Mouse (Mus musculus) liver, postnatal 0 days (tissue): ENCODE data around the gene Rfx3. TPM values are rescaled to one million over a fixed set of nuclear protein-coding genes. Genes with fewer than 3 reads are reported as not detected.

Experiments
- ATAC-seq: fragments of 200-750 bp; cut with Nextera tagmentation; 2 replicates; pipeline ENCODE4 v1.8.0; 2017; ENCODE audit warnings: mild to moderate bottlenecking, moderate library complexity
- DNase-seq: peaks from one replicate; pipeline ENCODE4 v3.0.0-alpha.2; 2016
- H3K27ac ChIP-seq: fragments of 300-500 bp; sonication (generic); 2 replicates; pipeline ENCODE4 v1.5.1; 2014; ENCODE audit warnings: antibody characterized with exemption, moderate library complexity, mild to moderate bottlenecking, low read depth
- H3K27me3 ChIP-seq: fragments of 300-500 bp; sonication (generic); 2 replicates; pipeline ENCODE4 v1.6.1; 2014; ENCODE audit warnings: low read length, control low read depth, mixed read lengths; ENCODE audit not compliant: insufficient read depth
- H3K36me3 ChIP-seq: fragments of 300-500 bp; sonication (generic); replicated peaks from 2 replicates; pipeline ENCODE4 v1.6.1; 2014; ENCODE audit warnings: mild to moderate bottlenecking, control low read depth, low read length, moderate library complexity, mixed read lengths; ENCODE audit not compliant: insufficient read depth
- H3K4me1 ChIP-seq: fragments of 300-500 bp; sonication (generic); 2 replicates; pipeline ENCODE4 v1.6.1; 2014; ENCODE audit warnings: antibody characterized with exemption, mild to moderate bottlenecking, control low read depth; ENCODE audit not compliant: insufficient read depth
- H3K4me2 ChIP-seq: fragments of 300-500 bp; sonication (generic); 2 replicates; pipeline ENCODE4 v1.6.1; 2014; ENCODE audit warnings: low read depth, mild to moderate bottlenecking, low read length, moderate library complexity, mixed read lengths
- H3K4me3 ChIP-seq: fragments of 300-500 bp; sonication (generic); 2 replicates; pipeline ENCODE4 v1.5.1; 2014; ENCODE audit warnings: low read depth, low read length
- H3K9ac ChIP-seq: fragments of 300-500 bp; sonication (generic); replicated peaks from 2 replicates; pipeline ENCODE4 v1.6.1; 2014; ENCODE audit warnings: mild to moderate bottlenecking, moderate library complexity
- H3K9me3 ChIP-seq: fragments of 300-500 bp; sonication (generic); 2 replicates; pipeline ENCODE4 v1.6.1; 2016; ENCODE audit warnings: mild to moderate bottlenecking, control low read depth, low read length, mixed read lengths
- CTCF ChIP-seq: sonication (generic); IDR thresholded peaks from 2 replicates; pipeline ENCODE4 v1.5.1; 2016; ENCODE audit warnings: antibody characterized with exemption, low read depth
- EP300 ChIP-seq: IDR thresholded peaks from 2 replicates; pipeline ENCODE4 v1.6.1; 2016; ENCODE audit warnings: antibody characterized with exemption, low read depth, mild to moderate bottlenecking
- WGBS: fragments of 180-500 bp; shearing (Covaris S2); extraction: QIAGEN DNeasy Blood & Tissue Kit; methylation state at CpG from one replicate; pipeline ENCODE4 v1.1.7; 2014; ENCODE audit not compliant: insufficient replicate concordance; 5-methylcytosine and 5-hydroxymethylcytosine counted together
- polyA plus RNA-seq: library from polyadenylated mRNA; unstranded; fragments of >200 nt; fragmentation: Nextera tagmentation; extraction: Ambion mirVana; gene quantifications from 2 replicates; pipeline ENCODE4 v1.2.1, GENCODE M21; 2015

The Rfx3 gene
- polyA plus RNA-seq = 0.51 and 0.90 TPM in 2 replicates

DNA sequence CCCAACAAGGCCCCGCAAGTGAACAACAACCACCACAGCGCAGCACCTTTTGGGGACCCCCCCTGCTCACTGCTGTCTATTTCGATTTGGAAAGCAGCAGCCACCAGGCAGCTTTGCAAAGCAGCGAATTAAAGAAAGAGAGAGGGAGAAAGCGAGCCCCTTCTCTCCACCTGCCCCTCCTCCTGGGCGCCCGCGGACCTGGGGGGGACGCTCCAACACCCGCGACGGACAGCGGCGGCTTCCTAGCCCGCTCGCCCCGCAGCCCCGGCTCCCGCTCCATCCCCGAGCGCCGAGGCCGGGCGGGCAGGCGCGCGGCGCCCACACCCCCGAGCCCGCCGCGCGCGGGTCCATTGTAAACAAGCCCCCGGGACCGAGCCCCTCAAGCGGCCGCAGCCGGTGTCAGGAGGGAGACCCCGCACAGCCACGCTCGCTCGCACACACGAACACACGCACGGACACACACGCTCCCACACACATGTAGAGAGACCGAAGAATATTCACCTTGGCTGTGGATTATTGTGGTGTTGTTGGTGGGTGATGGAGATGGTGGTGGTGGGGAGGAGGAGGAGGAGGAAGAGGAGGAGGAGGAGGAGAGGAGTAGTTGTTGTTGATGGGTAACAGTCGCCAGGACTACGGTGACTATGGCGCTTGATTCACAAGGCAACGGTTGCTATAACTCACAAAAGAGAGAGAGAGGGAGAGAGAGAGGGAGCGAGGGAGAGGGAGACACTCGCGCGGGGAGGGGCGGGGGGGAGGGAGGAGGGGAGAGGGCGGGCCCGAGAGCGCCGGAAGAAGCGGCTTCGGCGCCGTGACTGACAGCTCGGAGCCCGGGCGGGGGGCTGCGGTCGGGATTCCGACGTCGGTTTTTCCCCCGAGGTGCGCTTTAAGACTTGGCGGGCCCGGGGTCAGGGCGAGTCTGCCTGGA is at the start of gene Rfx3:
Gene Rfx3, minus strand, starts transcription at position 696 of the 925 bp plus-strand sequence.
- ATAC-seq = peak; percentile 88
- TF ChIP-seq CTCF = no peak
- TF ChIP-seq EP300 = no peak
- peak within 1 kb of the TSS; percentile 87 for H3K4me3 ChIP-seq
- H3K4me1 ChIP-seq = peaks cover 7% of the 10 kb centered on the region; the same call in 1 of the 2 replicates
- peak within 1 kb of the TSS; percentile 100 for H3K27ac ChIP-seq
- no peaks in the 10 kb centered on the region for H3K36me3 ChIP-seq
- H3K4me2 ChIP-seq = peak within 1 kb of the TSS; percentile 90
- H3K9me3 ChIP-seq = no peaks in the 10 kb centered on the region
- peak within 1 kb of the TSS; percentile 98 for H3K9ac ChIP-seq
- 2% methylated on average over 53 of the region's 78 CpGs for WGBS
- DNase-seq = peak; percentile 89
- no peaks in the 10 kb centered on the region for H3K27me3 ChIP-seq

DNA sequence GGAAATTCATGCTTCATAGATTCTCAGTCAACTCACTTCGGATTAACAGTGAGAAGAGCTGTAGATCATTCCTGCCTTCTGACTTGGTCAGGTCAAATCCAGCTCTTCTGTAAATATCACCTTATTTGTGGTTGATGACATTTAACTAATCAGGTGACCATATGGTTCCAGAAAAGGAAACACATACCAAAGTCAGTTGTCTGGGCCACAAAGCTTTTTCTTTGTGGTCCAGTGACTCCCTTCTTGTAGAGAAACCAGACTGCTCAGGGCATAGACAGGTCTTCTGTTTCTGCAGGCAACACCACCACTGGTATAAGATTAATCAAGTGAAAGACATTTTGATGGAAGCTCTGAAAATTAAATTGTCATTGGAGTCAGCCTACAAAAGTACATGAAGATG is 41.1 kb upstream of the Rfx3 start:
- DNase-seq (no peak), ATAC-seq (no peak)
- no peaks in the 10 kb centered on the region for H3K9me3 ChIP-seq
- no peak overlapping the region for H3K9ac ChIP-seq
- 73% methylated on average over 1 of the region's 1 CpGs for WGBS
- TF ChIP-seq CTCF = no peak
- no peak for TF ChIP-seq EP300
- no peaks in the 10 kb centered on the region for H3K4me1 ChIP-seq
- no peaks in the 10 kb centered on the region for H3K27me3 ChIP-seq
- no peak overlapping the region for H3K4me3 ChIP-seq
- no peaks in the 10 kb centered on the region for H3K36me3 ChIP-seq
- H3K27ac ChIP-seq = no peak overlapping the region
- H3K4me2 ChIP-seq = no peak overlapping the region

DNA sequence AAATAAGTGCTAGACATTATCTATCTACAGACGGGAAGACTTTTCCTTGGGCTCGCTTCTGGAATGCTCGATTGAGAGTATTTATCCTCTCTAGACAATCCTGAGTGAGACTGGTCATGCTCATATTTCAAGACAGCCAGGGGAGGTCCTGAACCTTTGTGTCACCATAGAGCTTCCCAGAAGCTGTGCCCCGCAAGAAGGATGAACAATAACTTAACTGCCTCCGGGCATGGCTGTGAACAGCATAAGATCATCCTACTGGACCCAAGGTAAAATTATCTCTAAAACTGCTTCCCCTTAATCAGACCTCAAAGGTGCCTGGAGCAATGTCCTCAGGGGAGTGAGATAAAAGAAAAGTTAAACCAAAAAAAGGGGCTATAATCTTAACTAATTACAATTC is 40.6 kb upstream of the Rfx3 start:
- no peak for ATAC-seq
- H3K27me3 ChIP-seq = no peaks in the 10 kb centered on the region
- no peak overlapping the region for H3K27ac ChIP-seq
- TF ChIP-seq CTCF (no peak), EP300 (no peak)
- no peaks in the 10 kb centered on the region for H3K4me1 ChIP-seq
- H3K4me2 ChIP-seq = no peak overlapping the region
- H3K9ac ChIP-seq = no peak overlapping the region
- 76% methylated on average over 5 of the region's 5 CpGs for WGBS
- DNase-seq = no peak
- no peaks in the 10 kb centered on the region for H3K36me3 ChIP-seq
- no peaks in the 10 kb centered on the region for H3K9me3 ChIP-seq
- no peak overlapping the region for H3K4me3 ChIP-seq

DNA sequence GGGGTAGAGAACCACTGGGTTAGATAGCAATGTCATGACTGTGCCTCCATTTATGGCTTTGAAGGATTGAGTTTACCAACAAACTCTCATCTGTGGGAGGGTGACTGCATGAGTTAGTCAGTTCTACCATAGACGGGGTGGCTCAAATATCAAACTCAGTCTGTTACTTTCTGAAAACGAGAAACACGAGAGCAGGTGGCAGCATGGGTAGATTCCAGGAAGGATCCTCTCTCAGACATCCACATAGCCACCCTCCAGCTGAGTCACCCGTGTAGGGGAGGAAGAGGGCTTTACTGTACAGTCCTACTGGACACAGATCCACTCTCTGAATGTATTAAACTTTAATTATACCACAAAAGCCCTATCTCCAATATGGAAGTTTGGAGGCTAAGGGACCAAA is 38.3 kb upstream of the Rfx3 start:
- H3K9ac ChIP-seq = no peak overlapping the region
- no peak overlapping the region for H3K4me3 ChIP-seq
- H3K4me2 ChIP-seq = no peak overlapping the region
- no peak for DNase-seq
- no peaks in the 10 kb centered on the region for H3K36me3 ChIP-seq
- no peak overlapping the region for H3K27ac ChIP-seq
- H3K27me3 ChIP-seq = no peaks in the 10 kb centered on the region
- H3K4me1 ChIP-seq = no peaks in the 10 kb centered on the region
- WGBS = 70% methylated on average over 4 of the region's 4 CpGs
- ATAC-seq = no peak
- H3K9me3 ChIP-seq = no peaks in the 10 kb centered on the region
- no peak for TF ChIP-seq EP300
- no peak for TF ChIP-seq CTCF

DNA sequence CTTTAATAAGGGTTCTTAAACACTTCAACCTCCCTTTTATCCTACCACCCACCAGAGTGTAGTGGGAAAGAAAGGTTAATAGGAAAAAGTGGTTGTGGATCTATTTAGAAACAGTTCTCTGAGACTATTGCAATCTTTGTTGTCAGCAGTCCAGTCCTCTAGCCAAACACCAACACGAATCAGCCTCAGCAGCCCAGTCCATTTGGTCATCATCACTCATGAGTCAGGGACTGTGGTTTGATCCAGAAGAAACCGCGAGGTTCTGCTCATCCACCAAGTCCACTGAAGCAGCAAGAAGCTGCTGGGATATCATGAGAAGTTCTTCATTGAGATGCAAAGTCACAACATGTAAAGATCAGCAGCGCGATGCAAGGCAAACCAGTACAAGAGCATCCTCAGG is 35.8 kb upstream of the Rfx3 start:
- DNase-seq (no peak), ATAC-seq (no peak)
- no peaks in the 10 kb centered on the region for H3K27me3 ChIP-seq
- no peaks in the 10 kb centered on the region for H3K4me1 ChIP-seq
- TF ChIP-seq CTCF (no peak), EP300 (no peak)
- H3K4me2 ChIP-seq = no peak overlapping the region
- H3K9me3 ChIP-seq = no peaks in the 10 kb centered on the region
- H3K36me3 ChIP-seq = no peaks in the 10 kb centered on the region
- WGBS = 87% methylated on average over 5 of the region's 5 CpGs
- no peak overlapping the region for H3K4me3 ChIP-seq
- no peak overlapping the region for H3K9ac ChIP-seq
- H3K27ac ChIP-seq = no peak overlapping the region

DNA sequence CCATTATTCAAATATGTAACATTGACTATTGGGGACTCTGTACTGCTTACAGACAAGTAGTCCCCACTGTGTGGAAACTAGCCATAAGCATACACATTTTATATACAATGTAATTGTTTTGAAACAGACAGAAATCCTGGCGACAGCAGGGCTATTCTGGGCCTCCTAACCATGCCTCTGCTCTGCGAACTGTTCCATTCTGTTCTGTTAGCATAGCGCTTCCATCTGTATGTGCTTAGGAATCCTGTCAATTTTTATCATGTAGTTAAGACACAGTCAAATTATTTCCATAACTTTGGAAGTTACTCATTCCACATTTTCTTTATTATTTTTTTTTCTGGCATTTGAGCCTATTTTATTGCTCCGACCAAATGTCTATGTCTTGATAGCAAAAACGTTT is 34.0 kb upstream of the Rfx3 start:
- DNase-seq (no peak), ATAC-seq (no peak)
- Histone ChIP-seq H3K36me3 (no peaks in the 10 kb centered on the region), H3K27ac (no peak overlapping the region), H3K4me1 (no peaks in the 10 kb centered on the region), H3K27me3 (no peaks in the 10 kb centered on the region), H3K4me3 (no peak overlapping the region), H3K9me3 (no peaks in the 10 kb centered on the region), H3K4me2 (no peak overlapping the region), H3K9ac (no peak overlapping the region)
- TF ChIP-seq EP300 (no peak), CTCF (no peak)
- WGBS = 66% methylated on average over 5 of the region's 5 CpGs
